Mouse (Mus musculus): Measurements from ENCODE around the gene Ptprcap.

DNA sequence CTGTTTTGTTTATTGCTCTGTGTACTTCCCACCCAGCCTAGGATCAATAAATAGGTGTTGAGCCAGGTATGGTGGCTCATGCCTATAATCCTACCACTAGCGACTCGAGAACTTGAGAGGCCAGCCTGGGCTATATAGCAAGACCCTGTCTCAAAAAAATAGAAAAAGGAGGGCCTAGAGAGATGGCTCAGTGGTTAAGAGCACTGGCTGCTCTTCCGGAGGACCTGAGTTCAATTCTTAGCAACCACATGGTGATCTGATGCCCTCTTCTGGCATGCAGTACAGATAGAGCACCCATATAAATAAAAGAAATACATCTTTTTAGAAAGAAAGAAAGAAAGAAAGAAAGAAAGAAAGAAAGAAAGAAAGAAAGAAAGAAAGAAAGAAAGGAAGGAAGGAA lies 49.7 kb downstream of the Ptprcap start:
- TF ChIP-seq POLR2A (IDR thresholded peaks at IDR 0.05; ENCODE audit: low read depth, low read length) (no peak), CTCF (IDR thresholded peaks at IDR 0.05; ENCODE audit: extremely low read depth, insufficient read length, insufficient replicate concordance, low read depth, low read length) (no peak)

Data from small intestine, adult 2 months (tissue).